ENCODE assay signal across 17 mouse cellular contexts in the genomic region with DNA sequence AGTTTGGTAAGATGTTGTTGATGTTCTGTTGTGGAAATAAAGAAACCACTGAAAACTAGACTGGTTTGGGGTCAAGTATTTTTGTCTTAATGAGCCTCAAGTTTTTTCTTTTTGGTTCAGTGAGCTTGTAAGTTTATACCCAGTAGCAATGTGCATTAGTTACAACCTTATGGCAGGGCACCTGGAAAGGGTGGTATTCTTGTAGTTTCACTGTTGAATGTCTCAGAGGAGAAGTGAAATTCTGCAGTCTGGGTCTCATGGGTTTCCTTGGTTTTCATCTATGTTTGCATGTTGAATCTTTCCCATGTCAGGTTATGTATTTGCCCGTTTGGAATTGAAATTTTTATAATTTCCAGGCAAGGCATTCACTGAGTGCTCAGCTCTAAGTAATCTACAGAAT.
"Had no signal": no experiment of that assay in that cellular context is flagged by ENCODE, and none has a peak within 500 bp of the region (broad histone marks: within the 10 kb centered on the region; RNA-seq: fewer than 3 reads in every experiment).

No protein-coding gene starts in this region.

- H3K9ac ChIP-seq: neural tube, embryonic 12.5 days; neural tube, embryonic 13.5 days; neural tube, embryonic 15.5 days; stomach, embryonic 15.5 days had no signal

- H3K9me3 ChIP-seq: neural tube, embryonic 12.5 days; neural tube, embryonic 13.5 days; neural tube, embryonic 15.5 days; stomach, embryonic 15.5 days had no signal

- H3K4me2 ChIP-seq: neural tube, embryonic 12.5 days; neural tube, embryonic 13.5 days; neural tube, embryonic 15.5 days; stomach, embryonic 15.5 days had no signal

- H3K4me1 ChIP-seq: neural tube, embryonic 15.5 days; stomach, embryonic 15.5 days had no signal

- H3K27me3 ChIP-seq: neural tube, embryonic 12.5 days; neural tube, embryonic 13.5 days; neural tube, embryonic 15.5 days; stomach, embryonic 15.5 days had no signal

- H3K4me3 ChIP-seq: neural tube, embryonic 12.5 days; neural tube, embryonic 13.5 days; neural tube, embryonic 15.5 days; stomach, embryonic 15.5 days had no signal

- H3K27ac ChIP-seq: neural tube, embryonic 12.5 days; neural tube, embryonic 13.5 days; neural tube, embryonic 15.5 days; stomach, embryonic 15.5 days; stomach, postnatal 0 days had no signal

- H3K36me3 ChIP-seq: neural tube, embryonic 12.5 days; neural tube, embryonic 13.5 days; neural tube, embryonic 15.5 days; stomach, embryonic 15.5 days had no signal

- DNase-seq: retina, postnatal 1 day; right cerebral cortex, adult 18-20 months; right cerebral cortex, postnatal 14 days; right cerebral cortex, postnatal 25 days; right cerebral cortex, postnatal 4 days; spleen, adult 18-20 months; thymus, adult 18-20 months; thymus, adult 2 months; thymus, postnatal 14 days; thymus, postnatal 25 days; thymus, postnatal 36 days; thymus, postnatal 4 days had no signal
